Mouse (Mus musculus): ENCODE results near the gene Tgm3.

Gene Tgm3

DNA sequence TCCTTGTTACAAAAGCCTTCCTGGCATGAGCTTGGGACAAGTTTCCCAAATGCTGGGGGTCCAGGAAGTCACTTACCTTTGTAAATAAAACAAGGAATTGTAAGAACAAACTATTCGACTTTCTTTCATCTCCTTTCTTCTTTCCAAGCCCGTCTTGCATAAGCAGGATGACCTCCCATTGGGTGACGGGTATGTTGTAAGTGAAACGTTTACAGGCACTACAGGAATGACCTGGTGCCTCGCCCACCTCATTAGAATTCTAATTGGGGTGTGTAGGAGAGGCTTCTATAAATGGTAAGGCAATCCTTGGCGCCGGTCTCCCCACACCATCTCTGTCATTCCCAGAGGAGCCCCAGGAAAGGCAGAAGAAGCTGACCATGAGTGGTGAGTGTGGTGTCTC lies at the start of gene Tgm3:
Gene Tgm3 (plus strand): TSS at position 324 of the 400 bp plus-strand sequence.
- no peak for DNase-seq (ENCODE audit: low read depth)

DNA sequence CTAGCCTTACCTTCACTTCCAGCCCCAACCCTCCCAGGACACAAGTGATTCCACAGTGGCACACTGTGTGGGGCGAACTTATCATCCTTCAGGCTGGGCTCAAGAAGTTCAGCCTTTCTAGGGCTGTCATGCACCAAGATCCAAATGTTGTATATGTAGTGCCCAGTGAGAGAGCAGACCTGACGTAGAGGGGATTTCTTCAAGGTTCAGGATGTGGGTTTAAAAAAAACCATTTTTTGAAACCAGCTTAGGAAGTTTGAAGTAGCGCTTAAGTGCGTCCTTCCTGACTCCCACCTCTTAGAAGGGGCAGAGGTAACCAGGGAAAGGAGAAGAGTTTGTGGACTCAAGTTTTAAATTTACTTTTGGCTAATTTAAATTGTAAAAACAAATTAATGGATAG lies 31.5 kb upstream of the Tgm3 start:
- DNase-seq (ENCODE audit: low read depth) = no peak

DNA sequence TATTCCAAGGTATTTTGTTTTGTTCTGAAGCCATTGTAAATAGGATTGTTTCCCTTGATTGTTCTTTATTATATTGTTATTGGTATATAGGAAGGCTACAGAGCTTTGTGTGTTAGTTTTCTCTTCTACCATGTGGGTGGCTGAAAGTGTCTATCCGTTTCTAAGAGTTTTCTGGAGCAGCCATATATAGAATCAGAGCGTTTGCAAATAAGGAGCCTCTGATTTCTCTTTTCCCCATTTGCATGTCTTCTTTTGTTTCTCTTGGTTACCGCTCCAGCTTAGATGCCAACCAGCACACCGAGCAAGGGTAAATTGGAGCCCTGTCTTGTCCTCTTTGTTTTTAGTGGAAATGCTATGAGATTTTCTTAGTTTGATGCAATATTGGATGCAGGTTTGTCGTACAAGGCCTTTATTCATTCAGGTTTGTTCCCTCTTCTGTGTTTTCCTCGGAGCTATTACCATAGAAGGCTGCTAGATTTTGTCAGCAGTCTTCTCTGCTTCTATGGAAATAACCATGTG lies 24.6 kb upstream of the Tgm3 start:
- DNase-seq (ENCODE audit: low read depth) = no peak

DNA sequence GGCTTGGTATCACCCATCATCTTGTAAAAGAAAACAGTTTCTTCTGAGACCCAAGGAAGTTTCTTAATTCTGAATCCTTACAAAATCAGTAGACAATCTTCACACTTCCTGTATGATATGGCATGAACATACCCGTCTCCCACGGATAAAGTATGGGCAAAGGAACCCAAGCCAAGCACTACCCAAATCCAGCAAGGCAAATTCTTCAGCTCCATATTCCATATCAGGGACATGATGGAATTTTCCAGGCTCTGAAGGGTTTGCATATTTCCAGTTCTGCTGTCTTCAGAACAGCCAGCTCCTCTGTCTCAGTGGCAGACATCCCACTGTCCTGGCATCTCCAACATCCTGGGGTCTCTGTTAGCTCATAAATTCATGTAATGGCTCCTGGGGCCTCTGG lies 22.5 kb upstream of the Tgm3 start:
- no peak for DNase-seq (ENCODE audit: low read depth)

DNA sequence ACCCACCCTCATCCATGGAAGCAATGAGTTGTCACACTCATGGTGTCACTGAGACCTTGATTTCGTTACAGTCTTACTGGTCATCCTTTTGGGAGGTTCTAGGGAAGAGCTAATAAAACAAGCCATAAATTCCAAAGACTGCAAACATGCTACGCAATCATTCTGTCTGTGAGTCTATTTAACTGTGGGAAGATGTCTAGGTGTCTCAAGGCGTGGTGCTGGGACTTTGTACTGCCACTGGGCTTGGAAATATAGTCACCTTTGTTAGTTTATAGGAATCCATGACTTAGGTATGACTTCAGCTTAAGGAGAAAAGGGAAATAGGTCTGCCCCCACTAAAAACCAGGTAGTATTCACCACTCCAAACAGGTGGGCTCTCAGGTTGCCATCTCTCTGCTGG lies 17.7 kb upstream of the Tgm3 start:
- no peak for DNase-seq (ENCODE audit: low read depth)

DNA sequence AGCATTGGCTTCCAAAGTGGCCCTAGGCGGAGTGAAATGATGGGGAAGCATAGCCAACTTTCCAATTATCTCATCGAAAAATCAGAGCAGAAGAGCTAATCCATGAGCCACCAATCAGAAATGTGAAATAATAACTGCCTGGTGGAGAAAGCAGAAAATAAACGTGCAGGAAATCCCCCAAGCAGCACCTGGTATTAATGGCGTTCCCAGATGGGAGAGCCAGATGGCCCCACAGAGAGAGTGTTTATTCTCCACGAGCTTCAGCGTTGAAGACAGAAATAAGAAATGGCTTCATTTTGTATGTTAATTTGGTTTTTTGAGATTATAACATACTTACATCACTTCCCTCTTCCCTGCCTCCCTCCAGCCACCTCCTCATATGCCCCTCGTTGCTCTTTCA lies 13.7 kb upstream of the Tgm3 start:
- no peak for DNase-seq (ENCODE audit: low read depth)

DNA sequence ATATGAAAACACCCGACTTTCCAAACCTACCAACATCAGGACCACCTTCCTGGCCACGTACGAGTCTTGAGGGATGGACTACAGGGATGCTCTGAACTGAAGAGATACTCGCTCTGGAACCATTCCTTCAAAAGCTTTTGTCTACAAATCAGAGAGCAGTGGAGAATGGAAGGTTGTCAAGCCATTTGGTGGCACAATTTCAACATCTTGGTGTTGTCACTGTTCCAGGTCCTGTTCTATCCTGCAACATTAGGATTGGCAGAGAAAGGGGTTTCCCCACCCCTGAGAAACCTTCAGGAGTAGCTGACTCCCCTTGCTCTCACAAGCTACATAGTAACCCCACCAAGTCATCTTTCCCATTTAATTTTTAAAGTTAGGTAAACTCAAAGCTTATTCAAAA lies 12.9 kb upstream of the Tgm3 start:
- DNase-seq (ENCODE audit: low read depth) = no peak

DNA sequence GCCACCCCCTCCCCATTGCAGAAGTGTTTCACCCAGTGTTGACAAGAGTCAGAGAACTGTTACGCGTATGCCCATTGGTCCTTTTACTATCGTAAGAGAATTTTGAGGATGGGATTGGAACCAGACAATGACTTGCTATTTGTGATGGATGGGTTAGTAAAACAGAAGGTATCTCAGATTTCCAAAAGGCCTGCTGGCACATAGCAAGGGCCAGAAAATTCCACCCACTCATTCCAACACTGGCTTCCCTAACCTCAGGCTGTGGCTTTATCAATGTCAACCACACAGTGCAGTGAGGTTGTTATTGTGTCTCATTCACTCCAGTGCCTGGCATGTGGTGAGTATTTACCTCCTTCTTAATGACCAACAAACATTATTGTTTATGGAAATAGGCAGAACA lies 11.5 kb upstream of the Tgm3 start:
- no peak for DNase-seq (ENCODE audit: low read depth)

DNA sequence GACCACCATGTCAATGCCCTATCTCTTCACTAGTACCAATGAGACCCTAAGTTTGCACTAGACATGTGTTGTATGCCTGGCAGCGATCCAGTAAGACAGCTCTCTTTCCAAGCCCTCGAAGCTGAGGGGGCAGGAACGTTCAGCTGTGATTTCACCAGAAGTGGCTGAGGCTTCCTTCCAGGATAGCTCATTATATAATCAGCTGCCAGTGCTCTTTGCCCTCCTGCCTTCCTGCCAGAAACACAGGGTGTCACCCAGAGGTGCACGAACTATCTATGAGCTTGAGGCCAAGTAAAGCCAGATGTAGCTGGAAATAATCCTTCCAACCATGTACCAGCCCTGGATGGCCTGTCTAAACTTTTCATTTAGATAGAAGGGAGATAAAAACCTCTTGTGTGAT lies 8.1 kb upstream of the Tgm3 start:
- no peak for DNase-seq (ENCODE audit: low read depth)

DNA sequence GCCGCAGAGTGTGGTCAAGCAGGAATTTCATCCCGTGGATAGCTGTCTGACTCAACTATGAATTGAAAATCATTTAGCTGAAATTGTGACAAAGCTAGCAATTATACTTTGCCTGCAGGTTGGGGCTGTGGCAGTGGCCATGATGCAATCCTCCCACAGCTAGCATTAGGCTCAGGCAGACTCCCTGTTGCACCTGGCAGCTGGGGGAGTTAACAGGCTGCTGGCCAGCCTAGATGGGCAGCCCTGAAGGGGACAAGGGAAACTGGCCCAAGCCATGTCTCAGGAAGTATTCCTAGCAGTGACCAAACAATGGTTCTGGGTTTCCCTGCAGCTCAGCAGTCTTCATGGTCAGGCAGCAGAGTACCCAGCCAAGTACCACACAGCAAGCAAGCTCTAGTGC lies 2.8 kb upstream of the Tgm3 start:
- DNase-seq (ENCODE audit: low read depth) = no peak

DNA sequence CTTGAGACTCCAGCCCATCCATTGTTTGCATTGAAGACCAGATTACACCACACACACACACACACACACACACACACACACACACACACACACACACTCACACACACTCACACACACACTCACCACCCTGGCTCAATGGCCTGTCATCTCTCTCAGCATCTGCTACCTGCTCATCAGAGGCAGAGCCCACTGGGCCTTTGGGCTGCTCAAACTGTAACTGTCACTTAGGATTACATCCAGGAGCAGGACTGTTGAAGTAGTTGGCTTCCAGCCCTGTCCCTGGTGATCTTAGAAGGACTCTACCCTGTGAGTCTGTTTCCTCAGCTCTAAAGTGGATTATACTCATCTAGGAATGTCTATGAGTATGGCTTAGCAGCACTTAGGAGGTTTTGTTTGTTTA lies 1.5 kb downstream of the Tgm3 start:
- DNase-seq (ENCODE audit: low read depth) = no peak

DNA sequence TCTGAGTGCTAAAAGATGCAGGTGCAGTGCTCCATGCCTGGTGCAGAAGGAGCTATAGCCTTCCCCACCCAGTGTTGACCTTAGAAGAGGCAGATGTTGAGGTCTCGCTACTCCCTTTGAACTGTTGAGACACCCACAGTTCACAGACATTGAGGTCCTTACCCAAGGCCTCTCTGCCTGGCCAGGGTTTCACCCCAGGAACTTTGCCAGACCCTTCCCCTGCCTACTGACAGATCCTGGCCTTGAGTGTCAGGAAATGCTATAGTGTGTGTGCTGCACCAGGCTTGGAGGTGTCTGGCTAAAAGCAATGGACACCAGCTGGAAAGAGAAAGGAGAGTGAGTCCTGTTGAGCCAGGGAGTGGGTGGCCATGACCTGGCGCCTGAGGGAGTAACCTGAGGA lies 3.0 kb downstream of the Tgm3 start:
- DNase-seq (ENCODE audit: low read depth) = no peak

DNA sequence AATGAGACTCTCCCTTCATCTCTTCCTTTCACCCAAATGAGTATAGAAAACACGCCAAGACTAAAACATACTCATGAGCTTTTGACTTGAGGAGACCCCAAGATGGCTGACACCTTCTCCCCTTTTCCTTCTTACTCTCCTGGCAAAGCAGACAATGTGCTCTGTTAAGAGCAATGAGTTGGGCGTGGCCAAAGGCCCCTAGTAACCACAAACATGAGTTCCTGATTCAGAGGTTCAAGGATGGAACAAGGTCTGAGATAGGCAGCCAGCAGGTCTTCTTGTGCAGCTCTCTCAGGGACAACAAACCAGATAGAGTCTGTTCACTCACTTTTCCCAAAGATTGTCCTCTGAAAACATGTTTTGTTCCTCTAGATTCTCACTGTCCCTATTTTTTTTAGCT lies 5.9 kb downstream of the Tgm3 start:
- DNase-seq (ENCODE audit: low read depth) = no peak

DNA sequence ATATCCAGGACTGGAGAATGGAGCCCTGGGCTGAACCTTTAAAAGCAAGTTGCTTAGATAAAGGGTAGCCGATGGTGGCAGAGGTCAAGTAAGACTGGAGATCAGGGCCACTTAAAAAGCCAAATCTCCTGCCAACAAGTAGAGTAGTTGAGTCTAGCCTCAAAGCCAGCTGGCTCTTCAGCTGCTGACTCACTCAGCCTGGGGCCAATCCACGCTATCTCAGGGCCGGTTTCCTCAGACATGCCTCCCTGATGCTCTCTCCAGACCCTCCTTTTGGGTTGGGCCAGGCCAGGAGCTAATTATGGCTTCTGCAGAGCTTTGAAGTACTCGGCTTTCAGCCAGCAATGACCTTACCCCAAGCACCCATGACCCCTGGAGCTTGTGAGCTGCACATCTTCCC lies 15.7 kb downstream of the Tgm3 start:
- no peak for DNase-seq (ENCODE audit: low read depth)

DNA sequence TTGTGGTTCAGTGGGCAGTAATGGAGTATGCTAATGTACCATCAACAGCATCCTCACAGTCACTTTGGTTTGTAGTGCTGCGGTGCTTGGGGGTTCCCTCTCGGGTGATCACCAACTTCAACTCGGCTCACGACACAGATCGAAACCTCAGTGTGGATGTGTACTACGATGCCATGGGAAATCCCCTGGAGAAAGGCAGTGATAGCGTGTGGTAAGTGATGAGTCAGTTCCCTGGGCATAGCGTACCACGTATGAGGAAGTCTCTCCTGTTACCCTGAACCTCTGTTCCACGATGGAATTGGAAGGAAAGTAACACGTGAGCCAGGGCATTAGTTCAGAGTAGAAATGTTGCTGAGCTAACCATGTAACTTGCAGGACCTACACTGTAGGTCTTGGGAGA lies 17.7 kb downstream of the Tgm3 start:
- DNase-seq (ENCODE audit: low read depth) = no peak

DNA sequence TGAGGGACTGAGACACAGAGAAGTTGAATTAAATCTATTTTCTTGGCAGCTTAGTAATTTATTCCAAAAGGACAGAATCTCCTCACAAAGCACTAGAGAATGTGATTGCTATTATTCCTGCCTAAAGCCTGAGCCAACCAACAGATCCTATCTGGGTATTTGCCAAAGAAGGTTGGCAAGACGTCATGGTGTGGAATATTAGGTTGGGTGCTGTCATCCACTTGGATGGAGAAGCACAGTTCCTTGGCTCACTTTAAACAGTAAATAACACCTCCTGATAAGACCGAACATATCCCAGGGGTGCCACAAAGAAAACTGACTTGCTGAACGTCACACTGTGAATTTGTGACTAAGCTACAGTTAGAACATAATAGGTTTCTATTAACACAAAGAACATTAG lies 20.5 kb downstream of the Tgm3 start:
- DNase-seq (ENCODE audit: low read depth) = no peak

DNA sequence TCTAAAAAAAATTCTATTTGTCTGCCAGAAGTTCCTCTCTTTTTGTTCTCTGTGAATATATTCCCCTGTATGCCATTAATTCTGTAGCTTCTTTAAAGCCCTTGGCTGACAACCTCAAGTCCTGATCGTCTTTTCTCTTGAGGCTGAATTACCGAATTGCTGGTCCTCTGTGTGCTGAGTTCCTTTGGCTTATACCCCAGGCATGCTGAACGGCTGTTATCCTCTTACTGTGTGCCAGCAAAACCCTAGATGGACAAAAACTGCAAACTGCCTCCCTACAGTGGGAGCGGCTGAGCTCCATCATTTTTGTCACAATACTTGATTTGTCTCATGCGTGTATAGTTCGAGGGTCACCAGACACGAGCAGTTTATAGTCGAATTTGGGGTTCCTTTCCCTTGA lies 24.7 kb downstream of the Tgm3 start:
- DNase-seq (ENCODE audit: low read depth) = no peak

DNA sequence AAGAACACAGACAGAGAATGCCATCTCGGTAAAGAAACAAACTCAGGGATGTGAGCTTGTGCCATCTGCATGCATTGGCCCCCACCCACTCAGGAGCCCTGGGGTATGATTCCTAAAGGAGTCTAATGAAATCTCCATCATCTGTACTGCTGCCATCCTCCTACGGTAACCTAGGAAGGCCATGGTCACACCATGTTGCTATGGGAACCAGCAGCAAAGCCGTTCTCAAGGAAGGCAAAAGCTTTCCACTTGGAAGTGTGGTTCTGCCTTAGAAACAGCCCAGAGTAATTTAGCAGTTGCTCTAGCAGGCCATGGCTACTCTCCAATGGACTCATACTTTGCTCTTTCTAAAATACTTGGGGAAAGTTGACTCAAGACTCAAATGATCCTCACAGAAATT lies 26.8 kb downstream of the Tgm3 start:
- DNase-seq (ENCODE audit: low read depth) = no peak

DNA sequence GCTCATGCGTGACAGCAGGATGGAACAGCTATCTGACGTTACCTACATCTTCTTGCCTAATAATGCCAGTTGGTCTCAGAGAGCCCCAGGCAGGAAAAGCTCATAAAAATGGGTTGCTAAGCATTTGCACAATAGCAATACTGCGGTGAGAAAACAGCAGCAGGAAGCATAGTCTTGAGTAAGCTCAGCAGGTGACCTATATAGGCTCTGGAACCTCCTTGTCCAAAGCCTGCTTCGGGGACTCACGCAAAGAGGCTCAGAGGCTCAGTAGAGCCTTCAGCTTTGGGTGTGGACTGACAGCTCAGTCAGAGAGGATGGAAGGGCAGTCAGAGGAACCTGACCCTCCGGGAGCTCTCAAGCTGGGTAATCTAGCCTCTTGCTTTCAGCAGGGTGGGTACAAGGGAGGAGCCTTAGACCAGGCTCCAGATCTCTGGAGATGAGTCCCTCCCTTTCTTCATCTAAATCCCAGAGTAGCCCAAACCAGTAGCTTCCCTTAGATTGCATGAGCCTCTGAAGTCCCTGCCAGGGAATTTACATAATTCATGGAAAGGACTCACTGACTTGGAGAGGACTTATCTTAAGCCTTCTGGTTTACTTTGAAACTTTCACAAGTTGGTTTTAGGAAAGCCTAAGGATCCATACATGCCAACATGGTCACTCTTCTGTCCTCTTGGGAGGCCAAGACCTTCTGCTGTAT lies 28.2 kb downstream of the Tgm3 start:
- DNase-seq (ENCODE audit: low read depth) = no peak

DNA sequence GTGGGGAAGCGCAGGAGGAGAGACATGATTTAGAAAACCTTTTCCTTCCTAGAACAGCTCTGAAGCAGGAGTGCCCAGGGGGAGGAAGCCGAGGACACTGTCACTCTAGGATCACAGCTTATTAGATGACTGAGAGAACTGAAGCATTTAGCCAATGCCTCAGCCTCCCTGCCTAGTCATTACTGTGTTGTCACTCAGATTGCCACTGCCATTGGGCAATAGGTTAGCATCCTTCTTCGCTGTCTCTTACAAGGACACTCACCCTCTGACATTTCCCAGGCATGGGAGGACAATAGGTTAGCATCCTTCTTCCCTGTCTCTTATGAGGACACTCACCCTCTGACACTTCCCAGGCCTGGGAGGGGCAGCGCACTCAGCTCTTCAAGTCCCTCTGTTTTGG lies 31.7 kb downstream of the Tgm3 start:
- no peak for DNase-seq (ENCODE audit: low read depth)

DNA sequence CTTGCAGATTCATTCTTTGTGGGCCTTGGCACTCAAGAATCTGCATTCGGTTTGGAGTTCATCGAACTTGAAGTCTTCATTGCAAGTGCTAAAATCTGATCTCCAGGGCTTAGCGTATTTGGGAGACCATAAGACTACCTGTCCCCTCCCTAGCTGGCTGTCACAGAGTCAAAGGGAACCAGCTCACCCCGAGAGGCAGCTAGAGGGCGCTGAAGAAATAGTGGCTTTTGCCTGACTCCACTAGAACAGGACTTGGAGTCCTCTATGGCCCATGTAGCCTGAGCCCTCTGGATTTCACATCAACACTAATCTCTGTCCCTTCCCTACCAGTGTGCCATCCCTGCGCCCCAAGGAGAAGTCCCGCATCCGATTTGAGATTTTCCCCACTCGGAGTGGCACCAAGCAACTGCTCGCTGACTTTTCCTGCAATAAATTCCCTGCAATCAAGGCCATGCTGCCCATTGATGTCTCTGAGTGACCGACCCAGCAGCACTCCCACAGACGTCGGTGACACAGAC lies 35.8 kb downstream of the Tgm3 start:
- no peak for DNase-seq (ENCODE audit: low read depth)

DNA sequence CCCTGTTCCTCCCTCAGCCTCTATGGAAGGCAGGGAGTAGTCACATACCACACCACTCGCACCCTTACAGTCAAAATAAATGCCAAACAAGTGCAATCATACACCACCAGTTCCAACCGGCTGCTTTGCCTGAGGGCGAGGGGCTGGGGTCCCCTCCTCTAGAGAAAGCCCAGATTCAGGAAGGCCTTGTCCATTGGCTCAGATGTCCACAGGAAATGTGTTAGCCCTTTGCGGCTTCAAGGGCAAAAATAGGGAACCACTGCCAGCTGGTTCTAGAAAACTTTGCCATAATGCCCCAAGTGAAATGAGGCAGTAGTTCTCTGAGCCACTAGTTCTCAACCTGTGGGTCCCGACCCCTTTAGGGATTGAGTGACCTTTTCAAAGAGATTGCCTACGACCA lies 36.6 kb downstream of the Tgm3 start:
- DNase-seq (ENCODE audit: low read depth) = no peak

DNA sequence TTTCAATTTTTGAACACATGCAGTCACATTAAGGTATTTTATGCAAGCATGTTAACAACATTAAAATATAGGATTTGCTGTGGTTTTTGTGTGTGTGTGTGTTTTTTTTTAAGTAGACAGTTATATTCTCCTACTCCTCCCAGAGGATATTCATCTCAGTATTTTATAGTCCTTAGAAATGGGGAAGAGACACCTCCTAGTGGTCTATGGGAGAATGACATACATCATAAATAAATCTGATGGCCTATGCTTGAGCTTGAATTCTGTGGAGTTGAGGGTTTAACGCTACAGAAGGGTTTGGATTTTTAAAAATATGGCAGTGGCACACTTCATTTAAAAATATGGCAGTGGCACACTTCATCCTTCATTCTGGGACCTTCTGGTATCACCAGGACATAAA lies 46.0 kb downstream of the Tgm3 start:
- DNase-seq (ENCODE audit: low read depth) = peak; percentile 20

DNA sequence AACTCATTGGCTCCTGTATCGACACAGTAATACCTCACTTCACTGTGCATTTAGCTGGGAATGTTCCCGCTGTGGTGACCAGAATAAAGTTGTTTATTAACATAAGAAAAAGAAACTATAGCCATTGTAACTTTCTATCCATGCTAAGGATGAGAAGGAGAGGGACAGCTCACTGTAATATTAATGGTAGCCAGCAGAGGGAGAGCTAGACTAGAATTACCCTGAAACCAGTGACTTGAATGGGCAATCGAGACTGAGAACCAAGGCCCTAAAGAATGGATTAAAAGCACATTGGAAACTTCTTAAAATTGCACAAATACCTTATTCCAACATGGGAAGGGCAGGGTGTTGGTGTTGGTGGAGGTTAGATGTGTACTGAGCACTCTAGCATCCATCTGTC lies 56.1 kb downstream of the Tgm3 start:
- peak; percentile 17 for DNase-seq (ENCODE audit: low read depth)

All from c-Kit-positive CD71-negative TER-119-negative erythroid progenitor cells, embryonic 14.5 days (primary cell).